Mouse (Mus musculus) C2C12 (cell line): ENCODE results near the gene Mag. TPM values are rescaled to one million over a fixed set of nuclear protein-coding genes. Genes with fewer than 3 reads are reported as not detected.
"Not testable (repeated sequence)": the region's sequence is repeated elsewhere in the genome, so short reads cannot be mapped to it uniquely, and the experiment has no call there.

Source experiments
- H3K27me3 ChIP-seq: one replicate; pipeline ENCODE4 v1.6.1; 2011; ENCODE audit not compliant: control insufficient read depth, insufficient read depth, insufficient read length
- H3K36me3 ChIP-seq: one replicate; pipeline ENCODE4 v1.6.1; 2011; ENCODE audit not compliant: control insufficient read depth, insufficient read depth
- H3K4me3 ChIP-seq: one replicate; pipeline ENCODE4 v1.5.1; 2011; ENCODE audit warnings: mild to moderate bottlenecking, control low read depth; ENCODE audit not compliant: poor library complexity, insufficient read depth, severe bottlenecking
- H3K79me2 ChIP-seq: one replicate; pipeline ENCODE4 v1.6.1; 2011; ENCODE audit not compliant: control insufficient read depth, insufficient read depth
- H3K79me3 ChIP-seq: one replicate; pipeline ENCODE4 v1.6.1; 2011; ENCODE audit warnings: low read depth, control low read depth
- H3ac ChIP-seq: one replicate; pipeline ENCODE3; 2011; ENCODE audit warnings: low read depth; ENCODE audit not compliant: control insufficient read depth, insufficient read length
- CEBPB ChIP-seq: IDR thresholded peaks from one replicate; pipeline ENCODE4 v1.6.1; 2011; ENCODE audit warnings: low read depth, mild to moderate bottlenecking, control low read depth, moderate library complexity
- CTCF ChIP-seq: IDR thresholded peaks from one replicate; pipeline ENCODE4 v1.5.1; 2011; ENCODE audit not compliant: control insufficient read depth, insufficient read depth, insufficient read length
- FOSL1 ChIP-seq: IDR thresholded peaks from one replicate; pipeline ENCODE4 v1.8.0; 2011; ENCODE audit warnings: mild to moderate bottlenecking, low read length; ENCODE audit not compliant: poor library complexity, insufficient read depth, severe bottlenecking
- MAX ChIP-seq: IDR thresholded peaks from one replicate; pipeline ENCODE4 v1.6.1; 2011; ENCODE audit warnings: mild to moderate bottlenecking, control low read depth
- MYOD1 ChIP-seq: IDR thresholded peaks from one replicate; pipeline ENCODE4 v1.6.1; 2011; ENCODE audit warnings: low read depth; ENCODE audit not compliant: control insufficient read depth, insufficient read length
- MYOG ChIP-seq: IDR thresholded peaks from one replicate; pipeline ENCODE4 v1.6.1; 2011; ENCODE audit not compliant: control insufficient read depth, insufficient read length; ENCODE audit errors: extremely low read depth
- USF1 ChIP-seq: IDR thresholded peaks from one replicate; pipeline ENCODE4 v1.6.1; 2011; ENCODE audit warnings: low read depth, mild to moderate bottlenecking, control low read depth, moderate library complexity
- polyA plus RNA-seq: library from polyadenylated mRNA; unstranded; fragments of >200 nt; fragmentation: generic; extraction: Trizol; gene quantifications from one replicate; pipeline ENCODE4 v1.2.1, GENCODE M21; 2012; ENCODE audit warnings: missing spikeins

Gene Mag
- polyA plus RNA-seq, 1 experiment: 0.05 TPM

- peaks cover 25% of the 10 kb centered on the region for H3K79me2 ChIP-seq
- no peak overlapping the region for H3ac ChIP-seq
- TF ChIP-seq FOSL1 (no peak), USF1 (no peak)
- no peaks in the 10 kb centered on the region for H3K27me3 ChIP-seq
- H3K36me3 ChIP-seq: peaks cover 47% of the 10 kb centered on the region
- peaks cover 3% of the 10 kb centered on the region for H3K79me3 ChIP-seq
- H3K4me3 ChIP-seq: no peak overlapping the region
Observed at GRCm38 (mm10) chr7:30953459-30953858, 38.8 kb upstream of the Mag start.

DNA sequence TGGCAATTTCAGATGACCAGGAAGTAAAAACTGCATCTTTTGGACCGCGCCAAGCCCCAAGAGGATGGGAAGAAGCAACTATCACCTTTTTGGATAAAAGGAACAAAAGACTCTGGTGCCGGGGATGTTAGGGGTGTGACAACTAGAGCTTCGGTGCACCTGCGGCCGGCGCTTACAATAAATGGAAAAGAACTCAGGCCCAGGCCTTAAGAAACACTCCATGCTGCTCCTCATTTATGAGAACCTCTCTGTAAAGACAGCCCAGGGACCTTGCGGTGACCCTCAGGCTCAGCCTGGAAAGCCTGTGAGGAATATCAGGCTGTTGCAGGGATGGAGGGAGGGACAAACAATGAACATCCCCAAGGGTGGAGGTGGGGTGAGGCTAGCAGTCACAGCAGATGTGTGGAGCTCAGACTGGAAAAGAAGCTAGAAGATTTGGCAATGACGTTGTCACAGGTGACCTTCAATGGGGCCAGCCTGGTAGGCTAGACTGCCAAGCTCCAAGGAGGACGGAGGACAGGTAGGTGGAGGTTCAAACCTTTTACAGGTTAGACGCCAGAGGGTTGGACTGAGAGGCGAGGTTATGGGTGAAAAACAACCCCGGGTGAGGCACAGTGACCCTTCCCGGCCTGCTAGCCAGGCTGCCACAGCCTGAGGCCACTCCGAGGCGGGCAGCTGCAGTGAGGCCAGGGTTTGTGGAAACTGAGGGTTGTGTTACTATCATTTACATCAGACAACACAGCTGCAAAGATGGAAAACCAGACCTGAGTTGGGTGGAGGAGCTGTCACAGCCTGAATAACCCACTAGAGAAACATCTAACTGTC lies 38.0 kb upstream of the Mag start:
- peaks cover 3% of the 10 kb centered on the region for H3K79me3 ChIP-seq
- peaks cover 47% of the 10 kb centered on the region for H3K36me3 ChIP-seq
- no peak overlapping the region for H3ac ChIP-seq
- peaks cover 17% of the 10 kb centered on the region for H3K79me2 ChIP-seq
- TF ChIP-seq CEBPB (no peak), MYOG (no peak), CTCF (no peak), MYOD1 (no peak), FOSL1 (no peak), USF1 (no peak), MAX (no peak)
- H3K27me3 ChIP-seq: no peaks in the 10 kb centered on the region
- H3K4me3 ChIP-seq: no peak overlapping the region

DNA sequence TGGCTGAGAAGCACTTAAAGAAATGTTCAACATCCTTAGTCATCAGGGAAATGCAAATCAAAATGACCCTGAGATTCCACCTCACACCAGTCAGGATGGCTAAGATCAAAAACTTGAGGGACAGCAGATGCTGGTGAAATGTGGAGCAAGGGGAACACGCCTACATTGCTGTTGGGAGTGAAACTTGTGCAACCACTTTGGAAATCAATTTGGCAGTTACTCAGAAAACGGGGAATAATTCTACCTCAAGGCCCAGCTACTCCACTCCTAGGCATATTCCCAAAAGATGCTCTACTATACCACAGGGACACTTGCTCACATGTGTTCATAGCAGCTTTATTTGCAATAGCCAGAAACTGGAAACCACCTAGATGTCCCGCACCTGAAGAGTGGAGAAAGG lies 35.2 kb upstream of the Mag start:
- H3K79me2 ChIP-seq, H3K27me3 ChIP-seq, H3ac ChIP-seq, H3K79me3 ChIP-seq, H3K4me3 ChIP-seq: not testable (repeated sequence)
- peaks cover 41% of the 10 kb centered on the region for H3K36me3 ChIP-seq

GRCm38 (mm10) chr7:30945876-30946275 lies 31.2 kb upstream of the Mag start:
- Histone ChIP-seq H3K4me3 (no peak overlapping the region), H3K27me3 (no peaks in the 10 kb centered on the region), H3ac (no peak overlapping the region), H3K36me3 (peaks cover 18% of the 10 kb centered on the region), H3K79me2 (no peaks in the 10 kb centered on the region), H3K79me3 (no peaks in the 10 kb centered on the region)
- TF ChIP-seq FOSL1 (no peak), CTCF (no peak), MAX (no peak), MYOG (no peak), CEBPB (no peak), USF1 (no peak), MYOD1 (no peak)

DNA sequence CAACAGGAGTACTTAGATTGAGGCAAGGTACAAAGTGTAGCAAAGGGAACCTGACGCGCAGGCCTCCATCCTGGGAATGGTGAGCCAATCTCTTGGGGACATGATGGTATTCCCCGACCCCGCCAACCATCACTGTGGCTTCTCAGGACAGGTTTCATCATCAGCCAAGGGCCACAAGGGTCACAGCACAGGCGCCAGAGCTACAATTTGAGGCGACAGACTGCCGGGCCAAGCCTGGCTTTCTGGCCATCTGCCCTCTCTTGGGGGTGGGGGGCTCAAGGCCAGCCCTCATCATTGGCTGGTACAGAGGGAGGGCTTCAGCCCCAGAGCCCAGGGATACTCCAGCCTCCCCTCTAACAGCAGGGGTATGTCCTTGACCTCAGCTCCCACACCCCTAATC lies 30.8 kb upstream of the Mag start:
- H3K27me3 ChIP-seq, H3K79me2 ChIP-seq, H3K4me3 ChIP-seq, H3ac ChIP-seq, H3K79me3 ChIP-seq: not testable (repeated sequence)
- H3K36me3 ChIP-seq: peaks cover 16% of the 10 kb centered on the region

GRCm38 (mm10) chr7:30944706-30945105 lies 30.0 kb upstream of the Mag start:
- H3K79me3 ChIP-seq, H3K36me3 ChIP-seq, H3K79me2 ChIP-seq, H3ac ChIP-seq, H3K27me3 ChIP-seq, H3K4me3 ChIP-seq: not testable (repeated sequence)
